Mouse (Mus musculus) heart, embryonic 14.5 days (tissue): ENCODE measurements around the gene Irak2. TPM values are rescaled to one million over a fixed set of nuclear protein-coding genes. Genes with fewer than 3 reads are reported as not detected.

ENCODE experiments used
- ATAC-seq: fragments of 200-750 bp; cut with Nextera tagmentation; 2 replicates; pipeline ENCODE4 v1.8.0; 2017; ENCODE audit warnings: low read depth, moderate TSS enrichment; ENCODE audit not compliant: insufficient number of reproducible peaks, insufficient read depth, low FRiP score
- H3K27ac ChIP-seq, 2 experiments: fragments of 200-500 bp in 1 of 2; fragments of 300-500 bp in 1 of 2; sonication (generic) in 1 of 2; replicated peaks in 1 of 2; 2 replicates each; pipeline ENCODE4 v1.5.1; 2012 to 2014; ENCODE audit warnings: low read depth in 2 of 2, low read length in 2 of 2, control low read depth in 1 of 2, mild to moderate bottlenecking in 1 of 2, mixed read lengths in 1 of 2; ENCODE audit not compliant: control insufficient read depth in 1 of 2, insufficient read depth in 1 of 2
- H3K27me3 ChIP-seq: fragments of 300-500 bp; sonication (generic); 2 replicates; pipeline ENCODE4 v1.6.1; 2014; ENCODE audit warnings: mild to moderate bottlenecking, low read length, control low read depth; ENCODE audit not compliant: control insufficient read depth, insufficient read depth
- H3K36me3 ChIP-seq: fragments of 300-500 bp; sonication (generic); 2 replicates; pipeline ENCODE4 v1.6.1; 2014; ENCODE audit warnings: mild to moderate bottlenecking, control low read depth, low read length, mixed read lengths; ENCODE audit not compliant: control insufficient read depth, insufficient read depth
- H3K4me1 ChIP-seq, 2 experiments: fragments of 200-500 bp in 1 of 2; fragments of 300-500 bp in 1 of 2; sonication (generic) in 1 of 2; 2 replicates each; pipeline ENCODE4 v1.6.1; 2012 to 2014; ENCODE audit warnings: low read length in 2 of 2, control low read depth in 1 of 2, mixed read lengths in 1 of 2; ENCODE audit not compliant: control insufficient read depth in 2 of 2, insufficient read depth in 2 of 2
- H3K4me2 ChIP-seq: fragments of 300-500 bp; sonication (generic); 2 replicates; pipeline ENCODE4 v1.6.1; 2014; ENCODE audit warnings: mild to moderate bottlenecking, low read length
- H3K4me3 ChIP-seq, 2 experiments: fragments of 200-500 bp in 1 of 2; fragments of 300-500 bp in 1 of 2; sonication (generic) in 1 of 2; 2 replicates each; pipeline ENCODE4 v1.5.1; 2012 to 2014; ENCODE audit warnings: low read length in 2 of 2, mild to moderate bottlenecking in 2 of 2, control low read depth in 1 of 2, low read depth in 1 of 2, moderate library complexity in 1 of 2; ENCODE audit not compliant: control insufficient read depth in 1 of 2, insufficient read depth in 1 of 2
- H3K9ac ChIP-seq: fragments of 300-500 bp; sonication (generic); 2 replicates; pipeline ENCODE4 v1.6.1; 2014; ENCODE audit warnings: mild to moderate bottlenecking, low read length
- H3K9me3 ChIP-seq: fragments of 300-500 bp; sonication (generic); 2 replicates; pipeline ENCODE4 v1.6.1; 2016; ENCODE audit warnings: low read length, control low read depth; ENCODE audit not compliant: control insufficient read depth
- WGBS: fragments of 180-500 bp; shearing (Covaris S2); extraction: QIAGEN DNeasy Blood & Tissue Kit; methylation state at CpG from one replicate; pipeline ENCODE4 v1.1.7; 2014; 5-methylcytosine and 5-hydroxymethylcytosine counted together
- microRNA-seq: library from miRNA; unstranded; fragments of <30 nt; microRNA quantifications from one replicate; pipeline ENCODE4, GENCODE M21; 2016
- polyA plus RNA-seq: library from polyadenylated mRNA; unstranded; fragments of >200 nt; fragmentation: Nextera tagmentation; extraction: Ambion mirVana; gene quantifications from 2 replicates; pipeline ENCODE4 v1.2.1, GENCODE M21; 2014

Irak2 gene
- polyA plus RNA-seq, 1 experiment from 2014 or later, result 3.9 TPM

DNA sequence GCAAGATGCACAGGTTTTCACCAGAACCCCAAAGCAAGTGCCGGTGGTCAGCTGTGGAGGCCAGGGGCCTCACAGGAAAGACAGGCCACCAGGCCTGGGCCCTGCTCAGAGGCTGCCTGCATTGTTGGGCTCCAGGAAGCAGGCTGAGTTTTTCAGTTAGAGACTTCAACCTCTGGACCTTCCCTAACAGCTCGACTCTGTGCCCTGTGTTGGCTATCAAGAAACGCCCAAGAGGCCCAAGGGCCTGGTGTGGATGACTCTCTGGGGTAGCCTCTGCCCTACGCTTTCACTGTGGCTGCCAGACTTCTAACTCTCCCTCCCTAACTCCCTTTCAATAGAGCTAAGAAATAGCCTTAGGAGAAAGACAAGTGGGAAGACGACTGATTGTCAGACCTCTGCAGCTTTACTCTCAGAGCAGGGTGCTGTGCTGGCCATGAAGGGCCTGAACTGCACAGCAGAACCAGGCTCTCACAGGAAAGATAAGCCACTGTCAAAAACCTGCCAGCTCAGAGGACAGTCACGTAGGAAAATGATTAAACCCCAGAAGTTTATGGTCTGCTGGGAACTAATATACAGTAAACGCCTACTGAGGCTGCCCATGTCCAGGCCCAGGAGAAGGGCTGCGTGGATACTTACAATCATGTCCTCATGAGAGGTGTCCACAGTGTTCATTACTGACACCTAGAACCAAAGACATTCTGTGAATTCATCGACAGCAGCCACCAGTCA, 99.2 kb downstream of the Irak2 start:
- H3K4me2 ChIP-seq, result no peak overlapping the region
- H3K9me3 ChIP-seq, result no peaks in the 10 kb centered on the region
- H3K27me3 ChIP-seq, result no peaks in the 10 kb centered on the region
- peaks cover 0 to 9% of the 10 kb centered on the region in 2 experiments; a peak in 2 of 4 replicates for H3K4me1 ChIP-seq
- H3K27ac ChIP-seq, result no peak overlapping the region
- H3K9ac ChIP-seq, result no peak overlapping the region
- no peak overlapping the region for H3K4me3 ChIP-seq
- no peak for ATAC-seq
- WGBS, result 82% methylated on average over 9 of the region's 9 CpGs
- H3K36me3 ChIP-seq, result peaks cover 61% of the 10 kb centered on the region

DNA sequence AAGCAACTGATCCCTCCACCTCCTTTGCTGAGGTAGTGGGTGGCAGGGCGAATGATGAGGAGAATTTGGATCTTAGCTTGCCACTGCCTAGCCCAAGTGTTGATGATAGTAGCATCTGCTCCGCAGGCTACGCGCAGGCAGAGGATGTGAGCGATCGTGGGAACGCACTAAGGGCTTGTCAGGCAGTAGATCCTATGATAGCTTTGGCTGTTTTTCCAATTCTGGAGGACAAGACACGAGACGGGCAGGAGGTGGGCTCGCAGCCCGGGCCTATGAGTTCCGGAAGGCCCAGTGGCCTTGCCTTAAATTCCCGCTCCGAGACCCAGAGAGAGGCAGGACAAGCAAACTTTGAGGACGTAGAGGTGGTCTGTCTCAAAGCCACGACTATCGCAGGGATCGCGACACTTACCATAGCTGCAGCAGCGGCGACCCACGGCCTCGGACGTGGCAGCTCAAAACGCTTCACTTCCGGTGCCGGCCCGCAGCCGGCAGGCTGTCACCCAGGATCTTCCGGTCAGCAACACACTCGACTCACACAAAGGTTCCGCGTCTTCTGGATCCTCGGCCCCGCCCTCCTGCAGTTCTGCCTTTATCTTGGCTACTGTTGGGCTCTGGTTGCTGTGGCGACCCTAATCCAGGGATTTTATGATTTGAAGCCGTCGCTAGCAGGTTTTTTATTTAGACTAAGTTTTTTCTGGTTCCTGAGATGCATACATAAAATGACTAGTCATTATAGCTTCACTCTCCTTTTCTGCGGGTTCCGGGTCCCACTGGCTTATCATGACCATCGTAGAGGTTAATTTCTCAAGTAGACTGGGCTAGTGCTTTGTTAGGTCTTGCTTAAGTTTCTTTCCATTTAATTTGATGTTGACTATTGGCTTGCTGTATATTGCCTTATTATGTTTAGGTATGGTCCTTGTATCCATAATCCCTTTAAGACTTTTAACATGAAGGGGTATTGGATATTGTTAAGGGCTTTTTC, 102.3 kb downstream of the Irak2 start, which contains the start of gene Sec13:
Gene Sec13, minus strand, starts transcription at position 508 of the 982 bp plus-strand sequence.
- Histone ChIP-seq H3K36me3 (peaks cover 30% of the 10 kb centered on the region), H3K4me2 (peak within 1 kb of the TSS; percentile 70), H3K9ac (peak within 1 kb of the TSS; percentile 84), H3K27me3 (no peaks in the 10 kb centered on the region; the same call in 1 of the 2 replicates), H3K27ac (peak within 1 kb of the TSS; percentile 41 to 60; a peak in 3 of 4 replicates), H3K9me3 (no peaks in the 10 kb centered on the region), H3K4me3 (peak within 1 kb of the TSS; percentile 66 to 88), H3K4me1 (peaks cover 0 to 9% of the 10 kb centered on the region in 2 experiments; a peak in 2 of 4 replicates)
- WGBS, result 7% methylated on average over 41 of the region's 41 CpGs
- ATAC-seq, result 0 out of 2 replicates have a peak, but pooled peaks have one; percentile 62

DNA sequence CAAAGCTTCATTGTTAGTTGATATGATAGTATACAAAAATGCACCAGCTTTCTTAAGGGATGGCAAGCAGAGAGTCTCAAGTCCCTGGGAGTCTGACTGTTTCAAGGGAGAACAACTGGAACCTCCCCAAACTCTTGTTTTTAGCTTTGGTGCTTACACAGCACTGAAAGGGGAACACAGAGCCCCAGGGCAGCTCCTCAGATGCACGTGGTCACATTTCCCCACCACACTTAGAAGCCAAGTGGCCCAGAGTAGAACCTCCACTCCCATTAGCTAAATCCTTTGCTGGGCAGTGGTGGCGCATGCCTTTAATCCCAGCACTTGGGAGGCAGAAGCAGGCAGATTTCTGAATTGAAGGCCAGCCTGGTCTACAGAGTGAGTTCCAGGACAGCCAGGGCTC, 103.2 kb downstream of the Irak2 start:
- WGBS, result 63% methylated on average over 2 of the region's 2 CpGs
- ATAC-seq, result no peak
- Histone ChIP-seq H3K4me1 (peaks cover 0 to 9% of the 10 kb centered on the region in 2 experiments; a peak in 2 of 4 replicates), H3K9ac (no peak overlapping the region), H3K4me3 (no peak overlapping the region), H3K36me3 (peaks cover 21% of the 10 kb centered on the region), H3K27me3 (peaks cover 2% of the 10 kb centered on the region; the same call in 1 of the 2 replicates), H3K27ac (no peak overlapping the region), H3K9me3 (no peaks in the 10 kb centered on the region), H3K4me2 (no peak overlapping the region)

DNA sequence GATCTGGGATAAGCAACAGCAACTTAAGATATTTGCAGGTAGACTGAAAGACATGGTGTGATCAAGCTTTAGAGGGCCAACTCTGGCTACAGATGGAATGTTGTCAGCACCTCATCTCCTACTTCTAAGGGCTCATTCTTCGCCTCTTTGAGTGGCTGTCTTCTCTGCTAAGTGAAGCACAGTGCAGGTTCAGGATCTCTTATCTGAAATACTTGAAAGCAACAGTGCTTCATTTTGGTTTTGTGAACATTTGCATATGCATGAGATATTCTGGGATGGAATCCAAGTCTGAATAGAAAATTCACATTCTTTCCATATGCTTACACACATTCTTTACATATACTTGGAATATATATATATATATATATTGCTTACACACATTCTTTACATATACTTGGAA, 104.1 kb downstream of the Irak2 start:
- peaks cover 12% of the 10 kb centered on the region for H3K36me3 ChIP-seq
- WGBS, result 29% methylated on average over 1 of the region's 1 CpGs
- no peak overlapping the region for H3K9ac ChIP-seq
- no peak for ATAC-seq
- H3K9me3 ChIP-seq, result no peaks in the 10 kb centered on the region
- peaks cover 0 to 9% of the 10 kb centered on the region in 2 experiments; a peak in 2 of 4 replicates for H3K4me1 ChIP-seq
- no peak overlapping the region for H3K4me3 ChIP-seq
- no peak overlapping the region for H3K4me2 ChIP-seq
- H3K27me3 ChIP-seq, result peaks cover 6% of the 10 kb centered on the region; the same call in 1 of the 2 replicates
- H3K27ac ChIP-seq, result no peak overlapping the region

DNA sequence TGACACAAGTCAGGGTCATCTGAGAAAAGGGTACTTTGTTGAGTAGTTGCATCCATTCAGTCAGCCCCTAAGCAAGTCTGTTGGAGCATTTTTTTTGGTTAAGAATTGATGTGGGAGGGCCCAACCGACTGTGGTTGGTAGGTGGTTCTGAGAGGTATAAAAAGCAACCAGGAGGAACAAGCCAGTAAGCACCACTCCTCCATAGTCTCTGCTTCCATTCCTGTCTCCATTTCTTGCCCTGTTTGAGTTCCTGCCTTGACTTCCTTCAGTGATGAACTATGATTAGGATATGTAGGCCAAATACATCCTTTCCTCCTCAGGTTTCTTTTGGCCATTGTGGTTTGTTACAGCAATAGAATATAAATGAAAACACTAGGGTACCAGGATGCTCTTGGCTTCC, 104.8 kb downstream of the Irak2 start:
- peaks cover 14% of the 10 kb centered on the region; the same call in 1 of the 2 replicates for H3K27me3 ChIP-seq
- no peak overlapping the region for H3K4me2 ChIP-seq
- peaks cover 4% of the 10 kb centered on the region; the same call in 1 of the 2 replicates for H3K36me3 ChIP-seq
- H3K9me3 ChIP-seq, result no peaks in the 10 kb centered on the region
- no peak overlapping the region for H3K27ac ChIP-seq
- H3K9ac ChIP-seq, result no peak overlapping the region
- no peak for ATAC-seq
- 35% methylated on average over 1 of the region's 1 CpGs for WGBS
- H3K4me3 ChIP-seq, result no peak overlapping the region
- peaks cover 0 to 9% of the 10 kb centered on the region in 2 experiments; a peak in 2 of 4 replicates for H3K4me1 ChIP-seq

Small RNAs within 50 kb of the gene (microRNA-seq; reads per million reads assigned to microRNA genes)
- gene Mir7042, result 0.84 reads per million

Other genes with a start within 250 kb of the Irak2 start
- 1.0 and 1.4 TPM in 2 replicates for gene Ttll3, start 249.2 kb upstream of the Irak2 start, polyA plus RNA-seq
- gene Rpusd3, start 219.1 kb upstream of the Irak2 start, polyA plus RNA-seq, result 11.1 and 12.8 TPM in 2 replicates
- gene Cidec, start 202.7 kb upstream of the Irak2 start, polyA plus RNA-seq, result not detected in 2 replicates
- gene Jagn1, start 195.9 kb upstream of the Irak2 start, polyA plus RNA-seq, result 54.2 and 57.5 TPM in 2 replicates
- 0.99 and 1.4 TPM in 2 replicates for gene Il17re, start 180.0 kb upstream of the Irak2 start, polyA plus RNA-seq
- gene Il17rc, start 167.0 kb upstream of the Irak2 start, polyA plus RNA-seq, result 5.6 and 9.5 TPM in 2 replicates
- 30.7 and 32.6 TPM in 2 replicates for gene Creld1, start 155.2 kb upstream of the Irak2 start, polyA plus RNA-seq
- gene Prrt3, start 136.5 kb upstream of the Irak2 start, polyA plus RNA-seq, result 0.13 and 0.27 TPM in 2 replicates
- 84.6 and 89.2 TPM in 2 replicates for gene Emc3, start 106.8 kb upstream of the Irak2 start, polyA plus RNA-seq
- 10.1 and 10.6 TPM in 2 replicates for gene Fancd2, start 106.8 kb upstream of the Irak2 start, polyA plus RNA-seq
- gene Fancd2os, start 37.8 kb upstream of the Irak2 start, polyA plus RNA-seq, result 0.31 TPM in 1 of 2 replicates, not detected in the other
- gene Brk1, start 33.7 kb upstream of the Irak2 start, polyA plus RNA-seq, result 184 and 197 TPM in 2 replicates
- gene Vhl, start 14.5 kb upstream of the Irak2 start, polyA plus RNA-seq, result 34.5 and 36.6 TPM in 2 replicates
- gene Tatdn2, start 58.6 kb downstream of the Irak2 start, polyA plus RNA-seq, result 0.93 and 1.1 TPM in 2 replicates
- gene Ghrl, start 81.4 kb downstream of the Irak2 start, polyA plus RNA-seq, result 0.23 TPM in 1 of 2 replicates, not detected in the other
- 186 and 211 TPM in 2 replicates for gene Sec13, start 102.3 kb downstream of the Irak2 start, polyA plus RNA-seq